Mouse (Mus musculus) CH12.LX (cell line): Measurements from ENCODE around the gene Cebpb. TPM values are rescaled to one million over a fixed set of nuclear protein-coding genes. Genes with fewer than 3 reads are reported as not detected.

Experiments
- DNase-seq: peaks from one replicate; pipeline ENCODE4 v3.0.0-alpha.2; 2013; ENCODE audit errors: extremely low read depth
- H3K27ac ChIP-seq: 2 replicates; pipeline ENCODE4 v1.5.1; 2012; ENCODE audit warnings: low read depth, mild to moderate bottlenecking, control low read depth, moderate library complexity; ENCODE audit not compliant: insufficient read depth
- H3K27me3 ChIP-seq: replicated peaks from 2 replicates; pipeline ENCODE3; 2012; ENCODE audit warnings: inconsistent platforms
- H3K36me3 ChIP-seq, 2 experiments: replicated peaks in 1 of 2; 2 replicates each; pipeline versions ENCODE3 to v1.6.1; 2012; ENCODE audit warnings: inconsistent platforms in 1 of 2, low read length in 1 of 2, mild to moderate bottlenecking in 1 of 2, mixed read lengths in 1 of 2, moderate library complexity in 1 of 2; ENCODE audit not compliant: control insufficient read depth in 1 of 2, insufficient read depth in 1 of 2
- H3K4me1 ChIP-seq, 2 experiments: 2 replicates each; pipeline ENCODE4 v1.6.1; 2012; ENCODE audit warnings: inconsistent platforms in 1 of 2, moderate library complexity in 1 of 2; ENCODE audit not compliant: insufficient read depth in 2 of 2, control insufficient read depth in 1 of 2
- H3K4me2 ChIP-seq: 2 replicates; pipeline ENCODE4 v1.6.1; 2012; ENCODE audit warnings: low read depth, mild to moderate bottlenecking, control low read depth; ENCODE audit not compliant: poor library complexity, insufficient read depth, severe bottlenecking
- H3K4me3 ChIP-seq, 3 experiments: fragments of 150-350 bp in 1 of 3; sonication (generic) in 1 of 3; replicated peaks in 1 of 3; 2 replicates each; pipeline versions ENCODE3 to v1.5.1; 2011 to 2012; ENCODE audit warnings: low read depth in 2 of 3, low read length in 2 of 3, mild to moderate bottlenecking in 2 of 3, moderate library complexity in 2 of 3, control low read depth in 1 of 3, improper control_type of control experiment in 1 of 3, inconsistent platforms in 1 of 3, mixed read lengths in 1 of 3; ENCODE audit not compliant: poor library complexity in 1 of 3
- H3K79me2 ChIP-seq: replicated peaks from 2 replicates; pipeline ENCODE4 v1.6.1; 2012; ENCODE audit warnings: mild to moderate bottlenecking, moderate library complexity; ENCODE audit not compliant: control insufficient read depth, poor library complexity, insufficient read depth, severe bottlenecking; ENCODE audit errors: extremely low read depth
- H3K9ac ChIP-seq: 2 replicates; pipeline ENCODE4 v1.6.1; 2012; ENCODE audit warnings: low read depth, mild to moderate bottlenecking, control low read depth, moderate library complexity; ENCODE audit not compliant: insufficient read depth
- H3K9me3 ChIP-seq: replicated peaks from 2 replicates; pipeline ENCODE3; 2012; ENCODE audit warnings: low read length, inconsistent platforms, mixed read lengths
- BHLHE40 ChIP-seq: IDR thresholded peaks from 2 replicates; pipeline ENCODE4 v1.6.1; 2011; ENCODE audit warnings: mild to moderate bottlenecking, low read depth, low read length, improper control_type of control experiment
- CHD1 ChIP-seq: IDR thresholded peaks from 2 replicates; pipeline ENCODE4 v1.6.1; 2012; ENCODE audit warnings: low read depth, low read length, improper control_type of control experiment, inconsistent platforms
- CTCF ChIP-seq, 2 experiments: IDR thresholded peaks in 1 of 2; conservative IDR thresholded peaks in 1 of 2; 2 replicates each; pipeline ENCODE4 v1.5.1; 2011 to 2012; ENCODE audit warnings: low read depth in 2 of 2, low read length in 2 of 2, improper control_type of control experiment in 1 of 2, inconsistent platforms in 1 of 2, mild to moderate bottlenecking in 1 of 2, moderate library complexity in 1 of 2
- EP300 ChIP-seq: IDR thresholded peaks from 2 replicates; pipeline ENCODE4 v1.6.1; 2011; ENCODE audit warnings: low read length, improper control_type of control experiment
- ETS1 ChIP-seq: conservative IDR thresholded peaks from 2 replicates; pipeline ENCODE4 v1.6.1; 2012; ENCODE audit warnings: low read depth, mild to moderate bottlenecking, inconsistent platforms, low read length, improper control_type of control experiment, moderate library complexity
- GABPA ChIP-seq: IDR thresholded peaks from 2 replicates; pipeline ENCODE4 v1.6.1; 2012; ENCODE audit warnings: low read depth, low read length, improper control_type of control experiment, inconsistent platforms; ENCODE audit not compliant: insufficient replicate concordance
- IRF4 ChIP-seq: IDR thresholded peaks from 2 replicates; pipeline ENCODE4 v1.6.1; 2014; ENCODE audit warnings: low read depth, mild to moderate bottlenecking, inconsistent platforms, low read length, improper control_type of control experiment
- JUND ChIP-seq: conservative IDR thresholded peaks from 2 replicates; pipeline ENCODE4 v1.6.1; 2011; ENCODE audit warnings: low read depth, low read length, improper control_type of control experiment
- MAX ChIP-seq: IDR thresholded peaks from 2 replicates; pipeline ENCODE4 v1.6.1; 2011; ENCODE audit warnings: low read length, improper control_type of control experiment
- MAZ ChIP-seq: IDR thresholded peaks from 2 replicates; pipeline ENCODE4 v1.6.1; 2012; ENCODE audit warnings: low read depth, mild to moderate bottlenecking, inconsistent platforms, low read length, improper control_type of control experiment, moderate library complexity
- MEF2A ChIP-seq: IDR thresholded peaks from 2 replicates; pipeline ENCODE4 v1.6.1; 2014; ENCODE audit warnings: low read depth, mild to moderate bottlenecking, inconsistent platforms, low read length, improper control_type of control experiment, borderline replicate concordance
- MXI1 ChIP-seq: IDR thresholded peaks from 2 replicates; pipeline ENCODE4 v1.6.1; 2011; ENCODE audit warnings: mild to moderate bottlenecking, low read depth, low read length, improper control_type of control experiment
- MYC ChIP-seq: IDR thresholded peaks from 2 replicates; pipeline ENCODE4 v1.6.1; 2011; ENCODE audit warnings: low read depth, mild to moderate bottlenecking, improper control_type of control experiment, low read length
- PAX5 ChIP-seq: IDR thresholded peaks from 2 replicates; pipeline ENCODE4 v1.6.1; 2012; ENCODE audit warnings: low read length, inconsistent platforms, mixed read lengths
- RAD21 ChIP-seq: IDR thresholded peaks from 2 replicates; pipeline ENCODE4 v1.6.1; 2011; ENCODE audit warnings: low read depth, mild to moderate bottlenecking, low read length, improper control_type of control experiment, moderate library complexity
- SMC3 ChIP-seq: IDR thresholded peaks from 2 replicates; pipeline ENCODE4 v1.6.1; 2011; ENCODE audit warnings: low read depth, low read length, improper control_type of control experiment
- TCF12 ChIP-seq: IDR thresholded peaks from 2 replicates; pipeline ENCODE4 v1.6.1; 2014; ENCODE audit warnings: low read depth, mild to moderate bottlenecking, inconsistent platforms, low read length, improper control_type of control experiment
- USF1 ChIP-seq: IDR thresholded peaks from 2 replicates; pipeline ENCODE4 v1.6.1; 2014; ENCODE audit warnings: low read depth, mild to moderate bottlenecking, inconsistent platforms, low read length, improper control_type of control experiment
- USF2 ChIP-seq: conservative IDR thresholded peaks from 2 replicates; pipeline ENCODE4 v1.6.1; 2011; ENCODE audit warnings: low read depth, low read length, improper control_type of control experiment
- ZC3H11A ChIP-seq: IDR thresholded peaks from 2 replicates; pipeline ENCODE4 v1.6.1; 2012; ENCODE audit warnings: low read depth, mild to moderate bottlenecking, inconsistent platforms, low read length, improper control_type of control experiment
- ZKSCAN1 ChIP-seq: IDR thresholded peaks from 2 replicates; pipeline ENCODE4 v1.6.1; 2012; ENCODE audit warnings: low read depth, inconsistent platforms, low read length, improper control_type of control experiment, borderline replicate concordance
- ZNF384 ChIP-seq: IDR thresholded peaks from 2 replicates; pipeline ENCODE4 v1.6.1; 2012; ENCODE audit warnings: low read depth, low read length, improper control_type of control experiment, inconsistent platforms
- dilution Hi-C: fragments of 300-500 bp; cut with MboI; formaldehyde crosslinking; loops from 2 replicates; pipeline ENCODE4 v1.14.3; 2020; ENCODE audit warnings: low sequenced_read_pairs; ENCODE audit not compliant: extremely low pct_unique_long_range_greater_than_20kb, extremely low pct_ligation_motif_present
- in situ Hi-C: fragments of 300-500 bp; cut with MboI; formaldehyde crosslinking; loops from 3 replicates; pipeline ENCODE4 v1.14.3; 2019; ENCODE audit warnings: low sequenced_read_pairs, low pct_ligation_motif_present, low pct_unique_long_range_greater_than_20kb, mixed read lengths
- polyA plus RNA-seq: library from polyadenylated mRNA; unstranded; fragments of >175 nt; gene quantifications from 2 replicates; pipeline ENCODE4 v1.2.1, GENCODE M21; 2012; ENCODE audit warnings: low read depth; ENCODE audit not compliant: insufficient read length
- total RNA-seq, 2 experiments: library from RNA; depleted of rRNA; stranded (reverse); fragments of 300-350 nt in 1 of 2; fragments of >200 nt in 1 of 2; gene quantifications; 2 replicates each; pipeline ENCODE4 v1.2.3; 2012 to 2014

Cebpb gene
- total and polyA plus RNA-seq, 3 experiments = 0.19 to 6.2 (median 0.24) TPM

DNA sequence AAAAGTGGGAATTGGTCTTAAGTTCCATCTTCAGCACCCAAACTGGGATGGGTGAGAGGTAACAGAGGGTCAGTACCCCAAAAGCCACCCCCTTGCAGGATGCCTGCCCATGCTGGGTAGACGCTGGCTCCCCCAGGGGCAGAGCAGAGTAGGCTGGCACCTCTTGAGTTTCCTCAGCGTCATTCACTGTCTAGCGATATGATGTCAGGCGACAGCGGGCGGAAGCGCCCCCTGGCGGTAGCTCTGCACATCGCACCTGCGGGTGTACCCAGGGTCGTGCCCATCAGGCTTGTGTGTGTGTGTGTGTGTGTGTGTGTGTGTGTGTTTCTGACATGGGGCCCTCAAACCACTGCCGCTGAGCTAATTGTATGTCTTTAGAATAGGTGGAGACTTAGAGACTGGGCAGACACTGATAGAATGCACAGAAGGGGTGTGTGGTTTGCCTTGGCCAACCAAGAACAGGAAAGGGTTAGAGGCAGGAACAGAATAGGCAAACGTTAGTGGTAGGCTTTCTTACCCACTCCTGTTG is 8.7 kb upstream of the Cebpb start:
- H3K4me3 ChIP-seq = no peak overlapping the region

DNA sequence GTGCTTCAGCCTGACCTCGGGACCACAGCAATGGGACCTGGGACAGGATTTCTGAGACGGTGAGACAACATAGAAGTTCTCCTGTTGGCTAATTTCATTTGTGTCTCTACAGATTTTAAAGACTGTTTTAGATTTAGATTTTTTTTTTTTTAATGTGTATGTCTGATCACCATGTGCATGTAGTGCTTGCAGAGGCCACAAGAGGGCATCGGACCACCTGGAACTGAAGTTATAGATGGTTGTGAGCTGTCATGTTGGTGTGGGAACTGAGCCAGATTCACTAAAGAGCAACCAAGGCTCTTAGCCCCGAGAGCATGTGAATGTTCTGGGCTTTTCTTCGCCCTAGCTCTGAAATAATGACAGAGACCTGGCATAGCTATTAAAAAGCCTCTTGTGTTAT is 8.1 kb upstream of the Cebpb start:
- Histone ChIP-seq H3K36me3 (no peaks in the 10 kb centered on the region), H3K27ac (no peak overlapping the region), H3K9ac (no peak overlapping the region), H3K27me3 (peaks cover 53% of the 10 kb centered on the region), H3K4me3 (no peak overlapping the region), H3K4me1 (peaks cover 4 to 12% of the 10 kb centered on the region in 2 experiments; a peak in 2 of 4 replicates), H3K4me2 (no peak overlapping the region), H3K79me2 (no peaks in the 10 kb centered on the region), H3K9me3 (peaks cover 6% of the 10 kb centered on the region)
- dilution Hi-C loops (loop anchor here (25.0 kb wide), 1 partner anchor 207 kb away; no protein-coding TSS in a partner anchor), in situ Hi-C loops (no loop called here)
- DNase-seq = peak; percentile 64
- TF ChIP-seq ZNF384 (peak; percentile 70), RAD21 (peak; percentile 57), EP300 (no peak), GABPA (no peak), BHLHE40 (no peak), SMC3 (peak; percentile 65), CTCF (conservative IDR thresholded peaks at IDR 0.05 in 1 of 2, IDR thresholded peaks at IDR 0.05 in 1 of 2; ENCODE audit: low read depth in 2 of 2, low read length in 2 of 2) (peak; percentile 69 to 77; a peak in 3 of 4 replicates), USF1 (no peak), IRF4 (no peak; the same call in 1 of the 2 replicates), MAX (peak; percentile 41; the same call in 1 of the 2 replicates), ZKSCAN1 (no peak)

More for the DNA sequence above, 8.7 kb upstream of the Cebpb start:
- Histone ChIP-seq H3K9ac (no peak overlapping the region), H3K27me3 (peaks cover 49% of the 10 kb centered on the region), H3K27ac (no peak overlapping the region)
- DNase-seq = peak; percentile 77
- dilution Hi-C loops = loop anchor here (25.0 kb wide), 1 partner anchor 207 kb away; no protein-coding TSS in a partner anchor
- no peak for TF ChIP-seq ZKSCAN1
- peak; percentile 75 for TF ChIP-seq RAD21
- TF ChIP-seq MAZ = no peak
- peak; percentile 24; the same call in 1 of the 2 replicates for TF ChIP-seq ZC3H11A
- no peak for TF ChIP-seq JUND
- TF ChIP-seq USF2 = no peak
- TF ChIP-seq MYC = no peak
- TF ChIP-seq MEF2A = 0 out of 2 replicates have a peak, but pooled peaks have one; percentile 18
- TF ChIP-seq TCF12 = peak; percentile 58; the same call in 1 of the 2 replicates
- TF ChIP-seq BHLHE40 = 0 out of 2 replicates have a peak, but pooled peaks have one; percentile 16
- no peak for TF ChIP-seq PAX5
- TF ChIP-seq ETS1 = no peak
- TF ChIP-seq SMC3 = peak; percentile 93
- TF ChIP-seq MXI1 = no peak
- TF ChIP-seq CHD1 = no peak
- peak; percentile 65 to 95 for TF ChIP-seq CTCF (conservative IDR thresholded peaks at IDR 0.05 in 1 of 2, IDR thresholded peaks at IDR 0.05 in 1 of 2; ENCODE audit: low read depth in 2 of 2, low read length in 2 of 2)
- TF ChIP-seq, all 38 proteins: peak for 7
- H3K9me3 ChIP-seq = peaks cover 6% of the 10 kb centered on the region
- in situ Hi-C loops = loop anchor here (5.0 kb wide), 2 partner anchors 38 to 148 kb away; no protein-coding TSS in a partner anchor
- H3K36me3 ChIP-seq = no peaks in the 10 kb centered on the region
- no peak overlapping the region for H3K4me2 ChIP-seq
- no peaks in the 10 kb centered on the region for H3K79me2 ChIP-seq
- peaks cover 4 to 12% of the 10 kb centered on the region in 2 experiments; a peak in 2 of 4 replicates for H3K4me1 ChIP-seq
